Mouse (Mus musculus) ES-E14 (cell line): ENCODE data around the gene Invs.

Experiments used
- CHD2 ChIP-seq: IDR thresholded peaks from 2 replicates; pipeline ENCODE4 v1.6.1; 2014; ENCODE audit warnings: mild to moderate bottlenecking, low read depth, low read length, inconsistent platforms
- MAFK ChIP-seq: IDR thresholded peaks from 2 replicates; pipeline ENCODE4 v1.6.1; 2014; ENCODE audit warnings: mild to moderate bottlenecking, low read depth, low read length, inconsistent platforms; ENCODE audit not compliant: insufficient read depth
- ZC3H11A ChIP-seq: IDR thresholded peaks from 2 replicates; pipeline ENCODE4 v1.6.1; 2012; ENCODE audit warnings: low read depth, mild to moderate bottlenecking, inconsistent platforms, low read length, borderline replicate concordance
- ZNF384 ChIP-seq: IDR thresholded peaks from 2 replicates; pipeline ENCODE4 v1.6.1; 2012; ENCODE audit warnings: low read depth, low read length, inconsistent platforms

- TF ChIP-seq MAFK = no peak
- no peak for TF ChIP-seq ZNF384
- no peak for TF ChIP-seq ZC3H11A
- no peak for TF ChIP-seq CHD2
Measured at GRCm38 (mm10) chr4:48472052-48472791, 192.7 kb downstream of the Invs start.
